Mouse (Mus musculus): ENCODE results near the gene Fcf1. TPM values are rescaled to one million over a fixed set of nuclear protein-coding genes. Genes with fewer than 3 reads are reported as not detected.

Fcf1 gene
- polyA plus RNA-seq, 1 experiment, result 129 TPM

DNA sequence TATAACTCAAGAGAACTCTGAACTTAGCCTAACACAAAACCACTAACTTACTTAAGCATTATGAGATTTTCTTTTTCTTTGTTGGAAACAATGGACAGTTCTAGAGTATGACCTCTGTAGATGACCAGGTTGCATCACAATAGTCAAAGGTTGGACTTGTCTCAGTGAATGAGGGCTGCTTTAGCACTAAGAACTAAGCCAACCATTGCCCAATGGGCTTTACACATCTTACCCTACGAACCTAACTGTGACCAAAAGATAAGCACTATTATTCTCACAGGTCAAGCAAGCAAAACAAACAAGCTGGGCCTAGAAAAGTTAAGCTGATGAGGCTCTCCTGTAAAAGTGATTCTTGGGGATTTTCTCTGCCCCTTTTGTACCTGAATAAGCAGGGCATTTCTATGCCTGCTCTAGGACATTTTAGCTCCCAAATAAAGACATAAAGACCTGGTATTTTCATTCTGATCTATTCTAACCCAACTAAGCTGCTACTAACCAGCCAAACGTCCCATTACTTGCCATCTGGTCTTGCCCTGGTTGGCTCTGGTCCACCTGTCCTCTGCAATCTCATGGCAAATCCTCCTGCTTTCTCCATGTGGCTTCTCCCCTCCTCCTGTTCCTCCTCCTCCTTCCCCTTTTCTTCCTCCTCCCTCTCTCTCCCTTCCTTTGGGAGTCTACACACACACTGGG, 22.7 kb upstream of the Fcf1 start:
- H3K4me3 ChIP-seq, result no peak overlapping the region
- TF ChIP-seq MYOD1 (IDR thresholded peaks at IDR 0.05; ENCODE audit: control insufficient read depth in 1 of 3, insufficient read length in 2 of 3, low read depth in 2 of 3) (no peak), E2F4 (IDR thresholded peaks at IDR 0.05; ENCODE audit: insufficient read depth) (no peak), POLR2A (IDR thresholded peaks at IDR 0.05; ENCODE audit: insufficient read length, low read depth) (no peak), SRF (IDR thresholded peaks at IDR 0.05; ENCODE audit: control insufficient read depth, insufficient read length, low read depth) (no peak), POLR2AphosphoS2 (IDR thresholded peaks at IDR 0.05; ENCODE audit: insufficient read length, low read depth) (no peak), REST (IDR thresholded peaks at IDR 0.05; ENCODE audit: insufficient read depth, insufficient read length) (no peak), TCF3 (IDR thresholded peaks at IDR 0.05; ENCODE audit: insufficient read length, low read depth) (no peak), MAX (IDR thresholded peaks at IDR 0.05; ENCODE audit: low read depth) (no peak), TCF12 (IDR thresholded peaks at IDR 0.05; ENCODE audit: insufficient read depth, poor library complexity, severe bottlenecking) (no peak), CEBPB (IDR thresholded peaks at IDR 0.05; ENCODE audit: insufficient read depth, poor library complexity, severe bottlenecking) (no peak)

DNA sequence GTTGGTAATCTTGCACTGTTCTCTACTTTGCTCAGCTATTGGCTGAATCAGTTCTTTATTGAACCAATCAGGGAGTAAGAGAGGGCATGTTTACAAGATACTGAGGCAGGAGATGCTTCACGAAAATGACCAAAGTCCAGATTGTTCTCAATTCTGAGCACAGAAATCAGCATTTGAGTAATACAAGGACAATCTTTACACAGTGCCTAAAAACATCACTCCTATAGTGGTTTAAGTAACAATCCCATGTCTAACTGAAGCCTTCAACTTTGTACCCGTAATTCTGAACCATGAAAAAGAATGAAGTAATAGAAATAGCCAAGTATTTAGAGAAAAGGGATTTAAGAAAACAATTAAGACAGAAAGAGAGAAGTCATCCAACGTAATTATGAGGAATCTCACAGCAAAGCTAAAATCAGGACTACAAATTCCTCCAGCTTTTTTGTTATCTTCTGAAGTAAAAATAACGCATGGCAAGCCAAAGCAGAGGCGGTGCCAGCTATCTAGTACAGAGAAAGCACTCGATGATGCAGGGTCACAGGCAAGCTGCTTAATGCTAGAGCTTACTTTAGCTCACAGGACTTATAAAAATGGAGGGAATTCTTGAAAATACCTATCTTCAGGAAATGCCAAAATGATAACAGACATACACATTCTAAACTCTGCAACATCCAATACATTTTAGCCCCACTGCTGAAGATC, 22.0 kb upstream of the Fcf1 start:
- no peaks in the 10 kb centered on the region for H3K27me3 ChIP-seq (ENCODE audit: control insufficient read depth, insufficient read depth, insufficient read length)
- no peak for TF ChIP-seq REST (IDR thresholded peaks at IDR 0.05; ENCODE audit: insufficient read depth, insufficient read length)
- H3ac ChIP-seq (ENCODE audit: control insufficient read depth, insufficient read length), result no peak overlapping the region
- H3K79me2 ChIP-seq (ENCODE audit: control insufficient read depth, insufficient read depth), result no peaks in the 10 kb centered on the region
- H3K4me2 ChIP-seq (ENCODE audit: low read depth), result no peak overlapping the region
- H3K36me3 ChIP-seq (ENCODE audit: control insufficient read depth, insufficient read depth), result peaks cover 51% of the 10 kb centered on the region
- no peak overlapping the region for H3K4me3 ChIP-seq

More for the DNA sequence above, 22.7 kb upstream of the Fcf1 start:
- H3K79me2 ChIP-seq (ENCODE audit: control insufficient read depth, insufficient read depth), result no peaks in the 10 kb centered on the region
- H3K27me3 ChIP-seq (ENCODE audit: control insufficient read depth, insufficient read depth, insufficient read length), result no peaks in the 10 kb centered on the region
- H3ac ChIP-seq (ENCODE audit: control insufficient read depth, insufficient read length), result no peak overlapping the region
- H3K4me2 ChIP-seq (ENCODE audit: low read depth), result no peak overlapping the region
- peaks cover 56% of the 10 kb centered on the region for H3K36me3 ChIP-seq (ENCODE audit: control insufficient read depth, insufficient read depth)

DNA sequence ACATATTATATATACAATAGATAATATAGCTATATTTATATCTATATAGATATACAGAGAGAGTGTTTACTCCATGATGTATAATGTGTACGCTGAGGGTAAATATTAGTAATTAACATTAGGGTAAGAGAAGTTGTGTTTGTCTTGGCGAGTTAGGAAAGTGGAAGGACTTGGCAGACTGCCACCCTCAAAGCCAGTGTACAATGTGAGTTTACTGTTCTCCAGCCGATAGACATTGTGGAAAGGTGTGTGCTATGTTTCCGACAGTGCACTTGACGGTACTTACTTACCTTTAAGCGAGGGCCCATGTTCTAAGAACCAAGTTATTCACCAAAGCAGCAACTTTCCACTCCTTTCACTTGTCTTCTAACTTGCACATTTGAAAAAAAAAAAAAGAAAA, 19.9 kb upstream of the Fcf1 start:
- no peaks in the 10 kb centered on the region for H3K27me3 ChIP-seq (ENCODE audit: control insufficient read depth, insufficient read depth, insufficient read length)
- no peak overlapping the region for H3K4me3 ChIP-seq
- peaks cover 46% of the 10 kb centered on the region for H3K36me3 ChIP-seq (ENCODE audit: control insufficient read depth, insufficient read depth)
- no peaks in the 10 kb centered on the region for H3K79me2 ChIP-seq (ENCODE audit: control insufficient read depth, insufficient read depth)
- no peak overlapping the region for H3K4me2 ChIP-seq (ENCODE audit: low read depth)
- no peak overlapping the region for H3ac ChIP-seq (ENCODE audit: control insufficient read depth, insufficient read length)
- TF ChIP-seq CEBPB (IDR thresholded peaks at IDR 0.05; ENCODE audit: insufficient read depth, poor library complexity, severe bottlenecking) (no peak), REST (IDR thresholded peaks at IDR 0.05; ENCODE audit: insufficient read depth, insufficient read length) (no peak), TCF3 (IDR thresholded peaks at IDR 0.05; ENCODE audit: insufficient read length, low read depth) (no peak), E2F4 (IDR thresholded peaks at IDR 0.05; ENCODE audit: insufficient read depth) (no peak), USF1 (IDR thresholded peaks at IDR 0.05; ENCODE audit: low read depth) (no peak), MYOD1 (IDR thresholded peaks at IDR 0.05; ENCODE audit: control insufficient read depth in 1 of 3, insufficient read length in 2 of 3, low read depth in 2 of 3) (no peak), POLR2AphosphoS2 (IDR thresholded peaks at IDR 0.05; ENCODE audit: insufficient read length, low read depth) (no peak), MAX (IDR thresholded peaks at IDR 0.05; ENCODE audit: low read depth) (no peak), MYOG (IDR thresholded peaks at IDR 0.05; ENCODE audit: control insufficient read depth in 1 of 3, insufficient read depth in 1 of 3, insufficient read length in 2 of 3, low read depth in 2 of 3) (no peak), SRF (IDR thresholded peaks at IDR 0.05; ENCODE audit: control insufficient read depth, insufficient read length, low read depth) (no peak), POLR2A (IDR thresholded peaks at IDR 0.05; ENCODE audit: insufficient read length, low read depth) (no peak), TCF12 (IDR thresholded peaks at IDR 0.05; ENCODE audit: insufficient read depth, poor library complexity, severe bottlenecking) (no peak)

DNA sequence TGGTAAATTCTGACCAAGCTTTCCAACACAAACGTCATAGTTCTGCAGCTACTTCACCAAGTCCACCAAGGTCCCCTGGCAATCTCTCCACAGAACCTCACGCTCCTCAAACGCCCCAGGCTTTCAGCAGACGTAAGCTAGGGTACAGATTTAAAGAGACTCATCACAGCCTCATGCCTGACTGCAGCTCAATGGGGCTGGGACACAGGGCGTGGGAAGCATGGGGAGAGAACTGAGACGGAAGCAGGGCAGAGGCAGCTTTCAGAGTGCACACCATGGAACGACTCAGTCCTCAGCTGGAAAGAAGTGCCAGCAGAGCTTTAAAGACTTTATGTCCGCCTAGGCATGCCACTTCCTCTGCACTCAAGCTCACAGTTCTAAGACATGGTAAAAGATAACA, 19.2 kb upstream of the Fcf1 start:
- Histone ChIP-seq H3K27me3 (ENCODE audit: control insufficient read depth, insufficient read depth, insufficient read length) (no peaks in the 10 kb centered on the region), H3K79me2 (ENCODE audit: control insufficient read depth, insufficient read depth) (no peaks in the 10 kb centered on the region), H3ac (ENCODE audit: control insufficient read depth, insufficient read length) (no peak overlapping the region), H3K36me3 (ENCODE audit: control insufficient read depth, insufficient read depth) (peaks cover 43% of the 10 kb centered on the region), H3K4me3 (no peak overlapping the region), H3K4me2 (ENCODE audit: low read depth) (no peak overlapping the region)
- TF ChIP-seq E2F4 (IDR thresholded peaks at IDR 0.05; ENCODE audit: insufficient read depth), result no peak
- TF ChIP-seq POLR2AphosphoS2 (IDR thresholded peaks at IDR 0.05; ENCODE audit: insufficient read length, low read depth), result no peak
- no peak for TF ChIP-seq MYOD1 (IDR thresholded peaks at IDR 0.05; ENCODE audit: control insufficient read depth in 1 of 3, insufficient read length in 2 of 3, low read depth in 2 of 3)

DNA sequence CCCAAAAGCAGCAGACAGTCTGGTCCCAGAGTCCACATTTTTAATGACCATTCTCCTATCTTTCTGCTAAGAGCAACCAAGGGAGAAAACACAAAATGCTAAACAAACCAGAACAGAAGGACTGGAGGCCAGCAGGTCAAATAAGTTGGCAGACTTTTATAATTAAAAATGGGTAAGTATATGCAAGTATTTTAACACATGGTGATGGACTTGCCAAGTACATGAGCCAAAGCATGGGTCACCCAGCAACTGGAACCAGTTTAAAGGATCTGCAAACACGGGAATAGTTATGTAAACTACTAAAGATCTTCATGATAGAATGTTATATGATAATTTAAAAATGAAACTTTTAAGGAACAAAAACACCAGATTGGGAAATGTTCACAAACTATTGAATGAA, 18.3 kb upstream of the Fcf1 start:
- Histone ChIP-seq H3K27me3 (ENCODE audit: control insufficient read depth, insufficient read depth, insufficient read length) (no peaks in the 10 kb centered on the region), H3ac (ENCODE audit: control insufficient read depth, insufficient read length) (no peak overlapping the region), H3K4me2 (ENCODE audit: low read depth) (no peak overlapping the region), H3K36me3 (ENCODE audit: control insufficient read depth, insufficient read depth) (peaks cover 38% of the 10 kb centered on the region), H3K79me2 (ENCODE audit: control insufficient read depth, insufficient read depth) (no peaks in the 10 kb centered on the region), H3K4me3 (no peak overlapping the region)
- TF ChIP-seq MAX (IDR thresholded peaks at IDR 0.05; ENCODE audit: low read depth), result no peak
- TF ChIP-seq CEBPB (IDR thresholded peaks at IDR 0.05; ENCODE audit: insufficient read depth, poor library complexity, severe bottlenecking), result no peak
- no peak for TF ChIP-seq POLR2AphosphoS2 (IDR thresholded peaks at IDR 0.05; ENCODE audit: insufficient read length, low read depth)
- no peak for TF ChIP-seq MYOD1 (IDR thresholded peaks at IDR 0.05; ENCODE audit: control insufficient read depth in 1 of 3, insufficient read length in 2 of 3, low read depth in 2 of 3)
- no peak for TF ChIP-seq TCF12 (IDR thresholded peaks at IDR 0.05; ENCODE audit: insufficient read depth, poor library complexity, severe bottlenecking)
- no peak for TF ChIP-seq E2F4 (IDR thresholded peaks at IDR 0.05; ENCODE audit: insufficient read depth)
- TF ChIP-seq MYOG (IDR thresholded peaks at IDR 0.05; ENCODE audit: control insufficient read depth in 1 of 3, insufficient read depth in 1 of 3, insufficient read length in 2 of 3, low read depth in 2 of 3), result no peak
- no peak for TF ChIP-seq REST (IDR thresholded peaks at IDR 0.05; ENCODE audit: insufficient read depth, insufficient read length)
- no peak for TF ChIP-seq TCF3 (IDR thresholded peaks at IDR 0.05; ENCODE audit: insufficient read length, low read depth)
- TF ChIP-seq SRF (IDR thresholded peaks at IDR 0.05; ENCODE audit: control insufficient read depth, insufficient read length, low read depth), result no peak
- TF ChIP-seq POLR2A (IDR thresholded peaks at IDR 0.05; ENCODE audit: insufficient read length, low read depth), result no peak
- TF ChIP-seq USF1 (IDR thresholded peaks at IDR 0.05; ENCODE audit: low read depth), result no peak

Measured in myocyte (in vitro differentiated cells).